Mouse (Mus musculus) bone marrow, adult 2 months (tissue): Measurements from ENCODE around the gene Dnase1l2.

Source experiments
- CTCF ChIP-seq: fragments of 200-500 bp; IDR thresholded peaks from 2 replicates; pipeline ENCODE4 v1.5.1; 2011; ENCODE audit warnings: low read length, control low read depth; ENCODE audit not compliant: control insufficient read depth, insufficient read depth
- POLR2A ChIP-seq: fragments of 200-500 bp; IDR thresholded peaks from 2 replicates; pipeline ENCODE4 v1.6.1; 2011; ENCODE audit warnings: low read depth, mild to moderate bottlenecking, control low read depth, low read length, borderline replicate concordance; ENCODE audit not compliant: control insufficient read depth

DNA sequence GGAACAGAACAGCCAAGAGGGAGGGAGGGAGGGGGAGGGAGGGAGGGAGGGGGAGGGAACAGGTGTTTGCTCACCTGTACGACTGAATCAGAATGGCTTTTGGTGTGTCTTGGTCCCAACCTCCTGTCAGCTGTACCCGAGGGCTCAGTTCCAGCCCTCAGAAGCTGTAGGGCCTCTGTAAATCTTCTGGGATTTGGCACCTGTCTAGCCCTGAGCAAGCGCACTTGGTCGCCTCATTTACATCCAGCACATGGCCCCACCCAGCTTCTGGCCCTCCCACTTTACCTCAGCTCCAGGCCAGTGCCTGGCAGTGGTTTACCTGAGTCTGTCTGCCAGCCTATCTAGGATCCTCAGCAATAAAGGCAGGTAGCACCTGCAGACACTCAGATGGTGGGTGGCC, 49.4 kb downstream of the Dnase1l2 start:
- TF ChIP-seq CTCF, result no peak
- no peak for TF ChIP-seq POLR2A
